Mouse (Mus musculus) heart, postnatal 14 days (tissue): ENCODE data around the gene Slc9a1. TPM values are rescaled to one million over a fixed set of nuclear protein-coding genes. Genes with fewer than 3 reads are reported as not detected.

Experiments
- DNase-seq, 2 experiments: peaks; one replicate each; pipeline ENCODE4 v3.0.0; 2021 to 2022
- intact Hi-C: fragments of 180-260 bp; cut with DNase I; formaldehyde crosslinking; loops from one replicate; pipeline ENCODE4 v1.15.1; 2025
- total RNA-seq, 2 experiments: library from RNA; stranded (reverse); gene quantifications; 2 replicates each; pipeline ENCODE4 v1.2.3; 2021

Gene Slc9a1
- total RNA-seq, 2 experiments from 2014 or later: 21.2 to 22.9 TPM

DNA sequence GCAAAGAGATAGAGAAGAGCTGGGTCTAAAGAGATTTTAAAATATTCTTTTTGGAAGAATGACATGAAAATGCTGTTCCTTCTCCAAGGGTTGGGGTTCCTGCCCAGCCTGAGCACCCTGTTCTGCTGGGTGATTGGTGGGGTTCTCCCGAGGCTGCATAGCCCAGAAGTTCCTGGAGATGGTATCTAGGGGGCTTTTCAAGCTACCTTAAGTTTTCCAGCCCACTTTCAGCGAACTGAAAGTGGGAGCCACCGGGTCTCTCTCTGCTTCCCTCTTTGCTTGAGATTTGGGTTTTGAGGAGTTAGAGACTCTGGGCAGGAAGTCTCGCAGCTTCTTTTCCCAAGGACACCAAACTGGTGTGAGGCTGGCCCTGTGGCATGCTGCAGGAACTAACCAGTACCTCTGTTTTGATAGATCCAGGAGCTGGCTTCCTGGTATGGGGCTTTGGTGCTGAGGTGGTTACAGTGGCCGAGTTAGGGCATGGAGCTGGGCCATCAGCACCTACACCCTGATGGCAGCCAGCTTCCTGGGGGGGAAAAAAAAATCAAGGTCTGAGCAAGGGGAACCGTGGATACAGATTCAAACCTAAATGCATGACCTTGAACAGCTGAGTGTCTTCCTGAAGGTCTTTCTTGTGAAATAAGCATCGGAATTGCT lies 2.2 kb downstream of the Slc9a1 start:
- intact Hi-C loops: loop anchor here (2.0 kb wide), 1 partner anchor 19 kb away; no protein-coding TSS in a partner anchor

DNA sequence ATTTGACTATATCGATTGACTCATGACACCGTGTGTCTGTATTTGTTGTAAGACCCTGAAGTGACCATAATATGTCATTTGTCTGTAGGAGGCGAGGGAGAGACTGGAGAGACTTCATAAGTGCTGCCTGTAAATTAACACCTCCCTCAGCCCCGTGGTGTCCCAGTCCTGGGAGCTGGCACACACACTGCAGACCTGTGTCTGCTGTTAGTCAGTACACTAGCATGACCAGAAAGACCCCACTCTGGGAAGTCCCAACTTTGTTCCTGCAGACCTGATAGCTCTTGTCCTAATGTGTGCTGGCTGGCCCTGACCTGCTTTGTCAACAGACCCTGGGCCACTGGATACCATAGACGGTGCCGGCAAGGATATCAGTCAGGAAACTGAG lies 2.8 kb downstream of the Slc9a1 start:
- intact Hi-C loops: no loop called here

More for the DNA sequence above, 2.2 kb downstream of the Slc9a1 start:
- DNase-seq: no peak

DNA sequence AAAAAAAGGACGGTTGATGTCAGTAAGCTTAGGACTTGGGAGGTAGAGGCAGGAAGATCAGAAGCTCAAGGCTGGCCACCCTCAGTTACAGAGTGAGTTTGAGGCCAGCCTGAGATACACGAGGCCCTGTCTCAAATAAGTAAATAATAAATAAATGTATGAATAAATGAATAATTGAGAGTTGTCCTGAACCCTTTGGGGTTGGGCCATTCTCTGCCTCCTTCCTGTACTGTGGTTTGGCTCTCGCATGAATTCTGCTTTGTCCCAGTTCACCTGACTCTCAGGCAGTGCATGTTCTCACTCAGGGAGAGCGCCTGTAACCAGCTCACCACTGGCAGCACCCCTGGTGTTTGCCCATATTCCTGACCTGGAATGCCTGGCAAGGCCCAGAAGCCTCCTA lies 4.5 kb downstream of the Slc9a1 start:
- intact Hi-C loops: no loop called here
- no peak for DNase-seq

More for the DNA sequence above, 2.8 kb downstream of the Slc9a1 start:
- no peak for DNase-seq

GRCm38 (mm10) chr4:133375812-133376577 lies 6.5 kb downstream of the Slc9a1 start:
- intact Hi-C loops: no loop called here

DNA sequence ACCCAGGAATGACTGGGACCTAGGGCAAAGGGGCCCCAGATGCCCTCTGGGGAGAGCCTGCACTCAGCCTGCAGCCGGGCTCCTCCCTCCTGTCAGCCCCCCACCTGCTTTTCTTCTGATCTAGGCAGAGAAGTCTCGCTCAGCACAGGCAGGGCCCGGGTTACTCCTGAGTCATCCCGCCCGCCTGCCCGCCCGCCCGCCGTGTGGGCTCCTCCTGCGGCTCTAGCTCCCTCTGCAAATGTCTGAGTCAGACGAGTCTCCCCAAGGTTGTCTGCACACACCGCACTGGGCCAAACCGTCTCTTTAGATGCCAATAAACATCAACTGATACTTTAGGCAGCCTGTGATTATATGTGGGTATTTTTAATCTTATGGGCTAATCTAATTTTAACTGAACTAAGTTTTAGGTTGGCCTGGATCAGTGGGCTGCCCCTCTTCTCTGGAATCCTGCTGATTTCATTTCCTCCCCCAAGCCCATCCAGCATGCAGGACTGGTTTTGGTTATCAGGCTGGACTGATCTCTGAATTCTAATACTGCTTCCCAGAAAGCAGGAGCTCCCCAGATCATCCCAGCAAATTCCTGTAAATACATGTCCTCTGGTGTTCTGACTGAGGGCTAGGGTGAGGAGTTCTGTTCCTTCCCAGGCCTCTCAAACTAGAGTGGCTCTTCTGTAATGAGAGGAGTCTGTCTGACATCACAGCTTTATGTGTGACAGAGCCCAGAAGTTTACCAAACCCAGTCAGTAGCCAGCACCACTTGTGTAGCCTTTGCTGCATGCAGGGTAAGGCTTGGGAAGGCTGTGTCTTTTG lies 8.9 kb downstream of the Slc9a1 start:
- DNase-seq: peak in 1 of 2 experiments; percentile 43
- intact Hi-C loops: loop anchor here (1.0 kb wide), 1 partner anchor 8 kb away; no protein-coding TSS in a partner anchor

More at GRCm38 (mm10) chr4:133375812-133376577, 6.5 kb downstream of the Slc9a1 start:
- no peak for DNase-seq

DNA sequence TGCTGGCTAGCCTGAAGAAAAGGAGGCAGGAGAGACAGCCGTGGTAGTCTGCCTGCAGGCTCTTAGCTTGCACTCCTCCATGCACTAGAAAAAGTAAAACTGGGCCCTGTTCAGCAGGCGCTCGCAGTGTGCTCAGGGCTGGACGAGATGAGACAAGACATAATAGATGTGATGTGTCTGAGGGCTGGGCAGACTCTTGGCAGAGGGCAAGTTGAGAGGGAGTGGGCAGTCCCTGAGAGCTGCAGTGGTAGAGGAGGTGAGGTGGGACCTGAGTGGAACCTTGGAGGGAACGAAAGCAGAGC lies 9.5 kb downstream of the Slc9a1 start:
- no peak for DNase-seq
- intact Hi-C loops: no loop called here

DNA sequence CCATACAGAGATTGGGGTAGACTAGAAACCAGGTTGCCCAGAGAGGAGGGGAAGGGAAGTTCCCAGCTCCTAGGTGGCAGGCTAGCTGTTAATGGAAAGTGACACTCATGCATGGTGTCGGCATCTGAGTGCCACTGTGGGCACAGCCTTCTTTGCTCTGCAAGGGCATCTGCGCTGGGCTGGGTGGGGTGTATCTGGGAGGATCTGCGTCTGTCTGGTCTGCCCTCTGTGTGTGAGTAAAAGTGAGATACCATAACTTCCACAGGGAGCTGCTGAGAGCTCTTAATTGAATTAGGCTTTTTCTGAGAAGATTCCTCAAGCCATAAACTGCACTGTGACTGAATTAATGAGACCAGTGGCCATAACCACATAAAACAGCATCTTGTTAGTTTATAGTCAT lies 10.4 kb downstream of the Slc9a1 start:
- intact Hi-C loops: no loop called here
- DNase-seq: no peak

DNA sequence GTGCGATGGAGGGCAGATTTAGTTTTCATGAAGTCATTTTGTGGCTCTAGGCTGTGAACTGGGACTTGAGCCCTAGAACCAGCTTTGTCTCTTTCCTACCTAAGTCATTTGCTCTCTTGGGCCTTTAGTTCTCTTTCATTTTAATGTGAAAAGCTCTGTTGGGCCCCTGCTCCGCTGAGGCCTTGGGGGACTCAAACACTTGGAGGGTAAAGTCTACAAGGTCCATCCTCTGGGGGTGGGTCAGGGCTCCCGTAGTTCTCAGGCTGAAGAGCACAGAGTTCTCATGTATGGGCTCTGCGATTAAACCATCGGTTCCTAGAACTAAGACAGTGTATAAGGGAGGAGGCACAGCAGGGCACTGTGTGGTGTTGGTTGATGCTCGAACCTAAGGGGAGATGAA lies 11.0 kb downstream of the Slc9a1 start:
- intact Hi-C loops: no loop called here
- DNase-seq: no peak

DNA sequence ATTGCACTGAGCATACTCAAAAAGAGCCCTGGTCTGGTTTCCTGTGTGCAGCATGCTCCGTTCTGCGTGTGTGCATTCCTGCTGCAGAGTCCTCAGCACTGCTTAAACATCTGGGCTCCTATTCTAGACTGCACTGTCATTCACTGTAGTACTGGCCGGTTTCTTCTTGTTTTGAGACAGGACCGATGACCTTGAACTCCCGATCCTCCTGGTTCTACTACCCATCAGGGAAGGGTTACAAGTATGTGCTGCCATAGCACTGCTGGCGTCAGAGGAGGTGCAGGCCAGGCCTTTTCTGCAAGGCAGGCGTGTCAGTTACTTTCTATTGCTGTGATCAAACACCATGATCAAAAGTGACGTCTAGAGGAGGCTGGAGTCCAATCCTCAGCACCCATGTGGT lies 11.6 kb downstream of the Slc9a1 start:
- intact Hi-C loops: no loop called here
- DNase-seq: no peak

GRCm38 (mm10) chr4:133386061-133386797 lies 16.7 kb downstream of the Slc9a1 start:
- DNase-seq: no peak
- intact Hi-C loops: no loop called here

DNA sequence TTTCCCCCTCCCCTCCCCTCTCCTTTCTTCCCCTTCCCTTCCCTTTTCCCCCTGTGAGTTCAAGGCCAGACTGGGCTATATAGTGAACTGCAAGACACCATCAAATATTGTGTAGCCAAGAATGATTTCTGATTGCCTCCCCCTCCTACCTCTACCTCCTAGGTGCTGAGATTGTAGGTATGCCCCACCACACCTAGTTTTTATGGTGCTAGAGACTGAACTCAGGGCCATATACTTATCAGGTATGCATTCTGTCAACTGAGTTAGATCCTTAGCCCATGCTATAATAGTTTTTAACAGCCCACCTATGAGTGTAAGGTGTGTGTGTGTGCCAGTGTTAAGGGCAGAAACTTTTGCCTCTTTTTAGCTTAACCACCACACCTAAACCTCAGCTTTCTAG lies 17.5 kb downstream of the Slc9a1 start:
- intact Hi-C loops: no loop called here

GRCm38 (mm10) chr4:133388781-133389552 lies 19.5 kb downstream of the Slc9a1 start:
- peak; percentile 71 to 80 for DNase-seq
- intact Hi-C loops: no loop called here

More for the DNA sequence above, 17.5 kb downstream of the Slc9a1 start:
- DNase-seq: no peak

DNA sequence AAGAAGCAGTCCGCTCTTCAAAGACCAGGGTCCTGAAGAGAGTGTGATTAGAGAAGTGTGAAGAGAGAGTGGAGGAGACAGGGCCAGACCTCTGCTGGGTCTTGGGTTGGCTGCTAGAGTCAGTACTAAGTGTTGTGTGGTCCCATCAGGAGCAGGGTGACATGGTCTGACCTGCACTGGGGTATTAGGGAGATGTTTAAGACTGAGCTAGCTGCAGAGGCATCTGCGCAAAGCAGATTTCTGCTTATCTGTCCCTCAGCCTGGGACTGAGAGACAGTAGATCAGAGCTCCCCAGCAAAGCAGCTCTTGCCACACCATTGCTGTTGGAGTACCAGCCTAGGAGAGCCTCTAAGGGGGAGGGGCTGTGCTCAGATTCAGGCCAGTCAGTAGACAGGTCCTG lies 20.5 kb downstream of the Slc9a1 start:
- DNase-seq: no peak
- intact Hi-C loops: loop anchor here (2.0 kb wide), 1 partner anchor 19 kb away; no protein-coding TSS in a partner anchor

- no peak for DNase-seq
- intact Hi-C loops: loop anchor here (2.0 kb wide), 1 partner anchor 20 kb away; no protein-coding TSS in a partner anchor
These were observed 21.1 kb downstream of the Slc9a1 start for GRCm38 (mm10) chr4:133390585-133390984.

DNA sequence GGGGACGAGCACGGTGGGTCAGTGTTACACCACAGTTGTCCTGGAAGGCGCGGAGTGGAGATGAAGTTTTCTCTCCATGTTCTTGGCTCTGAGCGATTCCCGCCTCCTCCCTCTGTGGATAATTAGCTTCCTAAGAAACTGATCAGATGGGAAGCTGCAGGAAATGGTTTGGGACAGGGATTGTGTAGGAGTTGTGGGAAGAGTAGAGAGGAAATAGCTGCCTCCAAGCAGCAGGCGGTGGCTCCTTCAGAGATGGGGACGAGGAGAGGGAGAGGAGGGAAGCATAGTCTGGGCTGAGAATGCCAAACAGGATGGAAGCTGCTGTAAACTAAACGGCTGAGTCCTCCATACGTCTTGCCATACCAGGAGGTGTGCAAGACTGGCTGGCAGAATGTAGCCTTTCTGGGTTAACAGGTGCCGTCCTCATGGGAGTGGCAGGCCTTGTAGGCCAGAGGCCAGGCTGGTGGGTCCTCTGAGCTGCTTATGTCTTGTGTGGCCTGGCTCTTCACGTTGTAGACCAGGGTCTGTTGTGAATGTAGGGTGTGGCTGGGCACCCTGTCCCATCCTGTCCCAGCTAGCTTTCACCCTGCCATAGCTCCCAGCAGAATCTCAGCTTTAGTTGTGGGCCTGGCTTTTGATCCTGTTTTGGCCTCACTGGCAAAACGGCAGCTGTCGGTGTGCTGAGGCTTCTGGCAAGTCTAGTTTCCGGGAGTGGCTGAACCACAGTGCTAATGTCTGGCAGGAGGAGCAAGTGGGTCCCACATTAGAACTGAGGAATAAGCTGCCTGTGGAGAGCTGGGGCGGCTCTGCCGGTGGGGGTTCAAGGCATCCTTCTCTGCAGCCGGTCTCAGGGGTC lies 21.9 kb downstream of the Slc9a1 start:
- intact Hi-C loops: loop anchor here (2.0 kb wide), 1 partner anchor 21 kb away; no protein-coding TSS in a partner anchor
- peak in 1 of 2 experiments; percentile 55 for DNase-seq

GRCm38 (mm10) chr4:133394981-133395573 lies 25.6 kb downstream of the Slc9a1 start:
- intact Hi-C loops: no loop called here
- no peak for DNase-seq

GRCm38 (mm10) chr4:133396079-133396478 lies 26.6 kb downstream of the Slc9a1 start:
- intact Hi-C loops: no loop called here

GRCm38 (mm10) chr4:133397299-133397698 lies 27.8 kb downstream of the Slc9a1 start:
- intact Hi-C loops: no loop called here
- no peak for DNase-seq

More at GRCm38 (mm10) chr4:133396079-133396478, 26.6 kb downstream of the Slc9a1 start:
- DNase-seq: no peak
